Mouse (Mus musculus) retina, embryonic 14.5 days (tissue): ENCODE data around the gene Nr5a2.
"Not testable (repeated sequence)": the region's sequence is repeated elsewhere in the genome, so short reads cannot be mapped to it uniquely, and the experiment has no call there.

Experiments
- DNase-seq: peaks from one replicate; pipeline ENCODE4 v3.0.0-alpha.2; 2015; ENCODE audit warnings: low spot score

Gene Nr5a2

DNA sequence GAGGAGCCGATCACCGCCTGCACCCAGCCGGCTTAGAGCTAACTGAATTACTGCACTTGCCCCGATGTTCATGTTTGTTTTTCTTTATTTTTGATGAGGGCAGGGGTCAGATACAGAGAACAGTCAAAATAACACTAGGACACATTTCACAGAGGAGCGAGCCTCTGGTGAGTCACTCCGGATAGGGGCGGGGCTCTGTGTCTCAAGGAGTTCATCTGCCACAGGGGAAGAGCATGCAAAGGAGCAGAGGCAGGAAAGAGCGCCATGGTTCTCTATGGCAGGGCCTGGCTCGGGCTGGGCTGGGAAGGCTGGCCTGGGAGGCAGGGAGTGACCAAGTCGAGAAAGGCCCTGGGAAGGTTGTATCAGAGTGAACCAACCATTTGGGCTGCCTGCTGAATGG is 121.0 kb downstream of the Nr5a2 start:
- no peak for DNase-seq

DNA sequence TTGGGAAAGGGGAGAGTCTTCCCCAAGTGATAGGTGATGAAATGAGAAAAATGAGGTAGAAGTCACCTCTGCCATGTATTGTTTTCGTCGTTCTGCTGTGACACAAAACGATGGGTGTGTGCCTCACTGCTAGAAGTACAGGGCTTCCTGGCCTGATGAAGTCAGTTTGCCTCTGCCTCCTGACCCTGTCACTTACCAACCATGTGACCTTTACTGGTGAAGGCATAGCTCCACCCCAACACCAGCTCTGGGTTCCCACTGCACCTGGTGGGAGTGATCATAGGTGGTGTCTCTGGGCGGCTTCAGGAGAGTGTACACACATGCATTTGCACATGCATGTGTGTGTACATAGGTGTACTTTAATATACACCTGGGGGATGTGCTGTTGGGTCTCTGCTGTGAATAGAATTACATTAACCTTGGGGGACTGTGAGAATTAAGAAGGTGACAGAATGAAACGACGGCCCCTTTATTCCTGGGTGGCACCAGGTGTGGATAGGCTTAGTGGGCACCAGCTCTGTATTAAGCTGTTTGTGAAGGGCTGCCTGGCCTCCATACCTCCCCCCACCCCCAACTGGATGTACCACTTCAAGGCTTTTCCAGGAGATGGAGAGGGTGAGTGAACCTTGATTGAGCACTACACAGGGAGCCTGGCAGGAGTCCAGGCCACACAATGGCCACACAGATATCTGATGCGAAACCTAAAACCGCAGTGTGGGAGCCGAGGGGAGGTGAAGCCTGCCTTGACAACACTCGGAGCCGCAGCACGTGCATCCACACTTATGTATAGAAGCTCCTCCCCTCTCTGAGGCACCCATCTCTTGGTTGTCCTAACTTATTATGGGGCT is 127.7 kb downstream of the Nr5a2 start:
- no peak for DNase-seq

DNA sequence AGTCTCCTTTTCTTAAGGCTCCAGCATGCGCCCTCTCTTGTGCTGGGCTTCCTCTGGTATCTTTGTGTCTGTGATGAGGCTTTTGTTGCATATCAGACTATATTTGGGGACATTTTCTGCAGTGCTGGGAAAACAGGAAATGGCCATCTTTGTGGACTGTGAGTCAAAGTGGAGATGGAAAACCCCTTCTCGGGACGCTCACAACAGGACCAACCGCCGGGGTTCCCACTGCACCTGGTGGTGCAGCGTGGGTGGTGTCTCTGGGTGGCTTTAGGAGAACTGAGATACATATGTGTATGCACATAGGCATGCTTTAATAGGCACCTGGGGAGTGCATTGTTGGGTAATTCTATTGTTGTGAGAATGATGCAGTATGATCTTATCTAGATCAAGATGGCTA is 129.3 kb downstream of the Nr5a2 start:
- DNase-seq = no peak

DNA sequence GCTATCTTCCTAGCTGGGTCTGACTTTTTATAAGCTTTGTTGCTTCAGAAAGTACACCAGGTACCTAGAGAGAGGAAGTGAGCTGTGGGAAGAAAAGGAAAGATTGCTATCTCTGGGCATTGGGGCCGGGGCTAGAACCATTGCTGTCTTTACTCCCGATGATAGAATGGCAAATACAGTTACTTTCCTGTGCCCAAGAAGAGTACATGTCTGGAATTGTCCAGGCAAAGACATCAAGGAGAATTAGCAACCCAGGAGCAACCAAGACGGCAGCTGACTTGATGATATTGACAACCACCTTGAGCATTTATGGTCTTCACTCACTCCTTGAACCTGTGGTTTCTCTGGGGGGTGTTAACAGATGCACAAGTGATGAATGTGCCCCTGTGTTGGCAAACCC is 130.3 kb downstream of the Nr5a2 start:
- no peak for DNase-seq

DNA sequence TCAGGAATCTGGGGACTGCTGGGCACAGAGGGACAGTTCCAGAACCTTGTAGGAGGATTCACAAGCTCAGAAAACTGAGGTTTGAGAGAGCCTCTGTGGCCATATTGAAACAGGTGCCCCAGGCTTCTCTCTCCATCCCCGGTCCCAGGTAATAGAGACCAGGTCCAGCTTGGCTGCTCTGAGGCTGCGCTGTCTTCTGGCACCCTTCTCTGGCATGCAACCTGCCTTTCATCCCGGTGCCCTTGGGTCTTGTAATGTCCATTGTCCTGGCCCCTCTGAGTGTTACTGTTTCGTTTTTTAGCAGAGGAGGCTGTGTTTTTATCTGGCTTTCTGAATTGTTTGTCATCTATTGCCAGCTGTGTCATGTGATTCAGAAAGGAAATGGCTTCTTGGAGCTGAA is 136.4 kb downstream of the Nr5a2 start:
- no peak for DNase-seq

- no peak for DNase-seq
These were observed 159.6 kb downstream of the Nr5a2 start for GRCm38 (mm10) chr1:136800625-136801024.

DNA sequence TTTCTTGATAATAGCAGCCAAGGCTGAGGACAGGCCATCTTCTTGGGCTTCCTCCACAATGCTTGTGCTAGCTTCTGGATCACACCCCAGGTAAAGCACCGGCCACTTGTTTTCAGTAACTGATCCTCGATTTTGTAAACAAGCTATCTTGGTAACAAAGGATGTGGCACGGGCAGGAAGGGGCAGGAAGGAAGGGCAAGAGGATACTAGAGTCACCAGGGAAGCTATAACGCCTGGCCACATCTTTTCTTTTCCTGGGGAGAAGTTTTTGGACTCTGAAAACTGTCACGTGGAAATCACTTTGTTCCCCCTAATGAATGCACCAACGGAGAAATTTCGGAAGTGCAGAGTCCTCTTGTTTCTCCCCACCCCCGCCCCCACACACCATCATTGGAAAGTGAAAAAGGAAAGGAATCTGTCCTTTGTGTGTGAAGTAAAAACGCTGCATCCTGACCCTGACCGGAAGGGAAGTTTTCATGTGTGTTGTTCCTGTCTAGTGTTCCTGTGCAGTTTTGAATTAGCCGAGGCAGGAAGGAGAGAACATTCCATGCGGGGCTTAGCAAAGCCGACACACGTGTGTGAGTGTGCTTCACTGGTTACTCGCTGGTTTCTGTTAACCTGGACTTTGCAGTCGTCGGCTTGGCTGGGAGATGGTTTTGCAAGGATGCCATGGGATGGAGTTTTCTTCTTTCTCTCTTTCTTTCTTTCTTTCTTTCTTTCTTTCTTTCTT is 163.7 kb downstream of the Nr5a2 start:
- no peak for DNase-seq

- not testable (repeated sequence) for DNase-seq
These were observed 167.0 kb downstream of the Nr5a2 start for GRCm38 (mm10) chr1:136792957-136793883.
